Mouse (Mus musculus) neural tube, embryonic 10.5 days (tissue): ENCODE data around the gene Ctnna2.

Source experiments
- DNase-seq: peaks from one replicate; pipeline ENCODE4 v3.0.0-alpha.2; 2017; ENCODE audit warnings: low spot score; ENCODE audit errors: extremely low spot score

Gene Ctnna2

GRCm38 (mm10) chr6:77827526-77827925, 152.0 kb downstream of the Ctnna2 start:
- no peak for DNase-seq

GRCm38 (mm10) chr6:77817116-77817515, 162.4 kb downstream of the Ctnna2 start:
- DNase-seq = no peak

- DNase-seq = no peak
These were observed 168.5 kb downstream of the Ctnna2 start for GRCm38 (mm10) chr6:77811041-77811440.

- no peak for DNase-seq
These were observed 176.9 kb downstream of the Ctnna2 start for GRCm38 (mm10) chr6:77802604-77803003.

- no peak for DNase-seq
These were observed 196.2 kb downstream of the Ctnna2 start for GRCm38 (mm10) chr6:77783342-77783741.

GRCm38 (mm10) chr6:77768357-77769103, 211.0 kb downstream of the Ctnna2 start:
- DNase-seq = no peak

DNA sequence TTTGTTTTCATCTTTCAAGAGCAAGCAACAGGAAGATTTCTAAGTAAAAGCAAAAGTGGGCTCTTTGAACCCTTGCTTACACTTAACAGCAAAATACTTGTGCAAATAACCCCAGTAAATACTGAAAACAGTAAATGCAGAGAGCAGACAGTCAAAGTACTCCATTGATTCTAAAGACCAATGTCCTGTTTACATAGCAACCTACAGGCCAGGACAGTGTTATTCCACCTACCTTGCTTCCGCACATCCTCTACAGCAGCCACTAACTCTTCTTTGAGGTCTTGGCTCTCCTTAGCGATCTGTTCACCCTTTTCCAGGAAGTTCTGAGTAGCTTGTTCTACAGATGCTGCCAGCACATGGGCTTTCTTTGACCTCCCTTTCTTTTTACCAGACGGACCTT, 221.3 kb downstream of the Ctnna2 start:
- DNase-seq = no peak

DNA sequence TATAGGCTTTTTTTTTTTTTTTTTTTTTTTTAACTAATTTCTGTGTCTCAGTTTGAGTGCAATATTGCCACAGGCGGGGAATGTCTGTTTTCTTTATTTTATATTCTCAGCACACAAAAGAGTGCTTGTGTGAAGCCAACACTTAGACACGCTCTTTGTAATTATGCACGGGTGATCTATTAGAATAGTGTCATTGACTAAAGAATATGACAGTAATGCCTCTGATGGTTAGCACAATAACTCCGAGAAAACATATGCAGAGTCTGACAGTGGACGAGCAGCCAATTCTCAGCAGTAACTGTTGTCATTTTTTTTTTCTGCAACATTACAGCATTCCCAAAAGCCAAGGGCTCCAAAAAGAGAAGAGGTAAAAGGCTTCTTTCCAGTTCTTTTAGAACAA, 234.1 kb downstream of the Ctnna2 start:
- no peak for DNase-seq

GRCm38 (mm10) chr6:77743651-77744050, 235.8 kb downstream of the Ctnna2 start:
- no peak for DNase-seq

DNA sequence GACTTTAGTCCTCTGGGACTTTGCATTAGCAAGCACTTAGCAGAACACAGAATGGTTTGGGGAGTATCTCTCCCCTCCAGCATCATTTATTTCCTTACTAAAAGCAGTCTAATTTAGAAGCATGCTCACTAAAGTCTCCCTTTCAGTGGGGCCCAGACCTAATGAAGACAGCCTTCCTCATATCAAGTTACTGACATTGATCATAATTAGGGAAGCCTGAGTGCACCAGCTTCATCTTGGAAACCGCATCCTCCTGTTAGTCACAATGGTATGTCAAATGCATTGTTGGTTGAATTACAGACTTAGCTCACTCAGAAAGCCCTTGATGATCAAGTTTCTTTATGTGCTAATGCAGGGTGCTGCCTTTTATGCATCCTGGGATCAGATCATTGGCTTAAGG, 236.5 kb downstream of the Ctnna2 start:
- no peak for DNase-seq

GRCm38 (mm10) chr6:77738640-77739039, 240.9 kb downstream of the Ctnna2 start:
- DNase-seq = no peak

GRCm38 (mm10) chr6:77724952-77725299, 254.6 kb downstream of the Ctnna2 start:
- no peak for DNase-seq

DNA sequence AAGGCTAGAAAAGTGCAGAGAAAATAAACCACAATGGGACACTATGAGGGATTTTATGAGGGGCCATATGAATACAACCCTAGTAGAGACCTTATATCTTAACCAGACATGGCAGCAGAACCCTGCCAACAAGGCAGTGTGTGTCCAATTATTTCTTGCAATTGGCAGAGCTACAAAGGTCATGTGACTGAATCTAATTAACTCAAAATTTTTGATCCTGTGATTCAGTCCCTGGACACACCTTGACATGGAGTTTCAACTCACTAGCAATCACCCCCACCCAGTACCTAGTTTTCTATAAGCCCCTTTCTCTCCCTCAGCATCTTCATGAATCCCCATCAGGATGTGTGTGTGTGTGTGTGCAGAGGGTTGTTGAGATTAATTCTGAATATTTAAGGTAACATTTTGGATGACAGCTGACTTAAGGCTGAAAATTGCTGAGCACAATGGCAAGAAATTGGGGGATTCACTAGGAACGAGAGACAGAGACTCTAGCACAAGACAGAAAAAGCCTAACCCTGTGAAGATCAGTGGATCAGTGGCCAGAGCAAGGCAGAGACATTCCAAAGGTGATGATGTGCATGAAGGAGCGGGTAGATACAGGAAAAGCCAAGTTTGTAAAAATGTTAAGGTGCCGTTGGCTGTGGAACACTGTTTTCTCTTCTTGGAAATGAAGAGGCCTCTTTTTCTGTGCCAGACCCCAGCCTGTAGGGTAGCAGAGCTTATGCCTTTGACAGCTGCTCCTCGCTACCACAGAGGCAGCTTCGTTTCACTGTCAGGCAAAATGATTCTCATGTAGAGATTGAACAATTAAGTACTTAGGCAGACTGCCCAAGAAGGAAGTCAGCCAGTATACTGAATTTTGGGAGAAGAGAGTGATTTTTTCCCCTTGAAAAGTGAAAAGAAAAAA, 255.2 kb downstream of the Ctnna2 start:
- DNase-seq = no peak

- no peak for DNase-seq
These were observed 285.4 kb downstream of the Ctnna2 start for GRCm38 (mm10) chr6:77694093-77694492.

- no peak for DNase-seq
These were observed 292.3 kb downstream of the Ctnna2 start for GRCm38 (mm10) chr6:77687173-77687572.

- DNase-seq = peak; percentile 62
These were observed 329.4 kb downstream of the Ctnna2 start for GRCm38 (mm10) chr6:77650127-77650526.

GRCm38 (mm10) chr6:77644591-77644990, 334.9 kb downstream of the Ctnna2 start:
- DNase-seq = no peak

- no peak for DNase-seq
These were observed 340.7 kb downstream of the Ctnna2 start for GRCm38 (mm10) chr6:77638784-77639183.

GRCm38 (mm10) chr6:77633997-77634396, 345.5 kb downstream of the Ctnna2 start:
- peak; percentile 30 for DNase-seq

GRCm38 (mm10) chr6:77628573-77629192, 350.8 kb downstream of the Ctnna2 start:
- DNase-seq = peak; percentile 17

GRCm38 (mm10) chr6:77604642-77605392, 374.7 kb downstream of the Ctnna2 start:
- DNase-seq = no peak
